Mouse (Mus musculus) heart, adult 10 weeks (tissue): ENCODE data around the gene Lef1. TPM values are rescaled to one million over a fixed set of nuclear protein-coding genes. Genes with fewer than 3 reads are reported as not detected.

Experiments used
- polyA plus RNA-seq: library from polyadenylated mRNA; stranded (reverse); fragments of 350-450 nt; fragmentation: Illumina TruSeq; extraction: RNeasy Lipid Tissue Mini Kit (QIAGEN cat#74804); gene quantifications from one replicate; pipeline ENCODE4 v1.2.3, GENCODE M21; 2014; ENCODE audit warnings: low read depth, low replicate concordance

The Lef1 gene
- not detected for polyA plus RNA-seq

DNA sequence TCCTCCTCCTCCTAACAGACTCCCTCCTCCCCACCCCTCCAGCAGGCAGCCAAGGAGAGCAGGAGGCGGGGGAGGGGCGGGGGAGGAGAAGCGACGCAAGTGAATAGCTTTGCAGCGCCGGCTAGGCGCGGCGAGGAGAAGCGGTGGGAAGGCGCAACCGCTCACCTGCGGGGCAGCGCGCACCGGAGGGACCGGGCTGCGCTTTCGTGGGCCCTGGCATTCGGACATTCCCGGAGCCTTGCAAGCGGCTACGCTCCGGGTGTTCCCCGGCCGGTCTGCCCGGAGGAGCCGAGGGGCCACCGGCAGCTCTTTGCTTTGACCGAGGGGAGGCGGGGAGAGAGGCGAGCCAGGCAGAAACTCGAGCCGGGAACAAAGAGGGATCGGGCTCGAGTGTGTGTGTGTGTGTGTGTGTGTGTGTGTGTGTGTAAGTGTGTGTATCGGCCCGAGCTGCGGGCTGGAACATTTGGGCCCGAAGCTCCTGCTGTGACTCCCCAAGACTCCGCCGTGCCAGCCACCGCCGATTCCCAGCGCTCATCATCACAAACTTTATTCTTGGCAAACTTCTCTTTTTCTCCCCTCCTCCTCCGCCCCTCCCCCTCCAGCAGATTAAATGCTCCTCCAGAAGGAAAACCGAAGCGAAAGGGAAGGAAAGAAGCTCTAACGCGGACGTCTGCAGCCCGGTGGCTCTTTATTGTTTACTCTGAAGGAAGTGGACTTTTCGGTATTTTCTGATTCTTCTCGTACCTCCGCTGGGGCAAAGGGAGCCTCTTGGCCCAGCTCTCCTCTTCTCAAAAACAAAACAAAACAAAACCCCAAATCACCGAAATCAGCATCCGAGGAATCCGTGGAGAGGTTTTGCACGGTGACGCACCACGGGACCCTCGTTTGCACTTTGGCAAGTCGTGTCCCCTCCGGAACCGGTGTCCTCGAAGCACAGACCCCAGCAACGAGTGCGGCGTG is at the start of gene Lef1:
Gene Lef1, plus strand, starts transcription at position 281 of the 960 bp plus-strand sequence.

DNA sequence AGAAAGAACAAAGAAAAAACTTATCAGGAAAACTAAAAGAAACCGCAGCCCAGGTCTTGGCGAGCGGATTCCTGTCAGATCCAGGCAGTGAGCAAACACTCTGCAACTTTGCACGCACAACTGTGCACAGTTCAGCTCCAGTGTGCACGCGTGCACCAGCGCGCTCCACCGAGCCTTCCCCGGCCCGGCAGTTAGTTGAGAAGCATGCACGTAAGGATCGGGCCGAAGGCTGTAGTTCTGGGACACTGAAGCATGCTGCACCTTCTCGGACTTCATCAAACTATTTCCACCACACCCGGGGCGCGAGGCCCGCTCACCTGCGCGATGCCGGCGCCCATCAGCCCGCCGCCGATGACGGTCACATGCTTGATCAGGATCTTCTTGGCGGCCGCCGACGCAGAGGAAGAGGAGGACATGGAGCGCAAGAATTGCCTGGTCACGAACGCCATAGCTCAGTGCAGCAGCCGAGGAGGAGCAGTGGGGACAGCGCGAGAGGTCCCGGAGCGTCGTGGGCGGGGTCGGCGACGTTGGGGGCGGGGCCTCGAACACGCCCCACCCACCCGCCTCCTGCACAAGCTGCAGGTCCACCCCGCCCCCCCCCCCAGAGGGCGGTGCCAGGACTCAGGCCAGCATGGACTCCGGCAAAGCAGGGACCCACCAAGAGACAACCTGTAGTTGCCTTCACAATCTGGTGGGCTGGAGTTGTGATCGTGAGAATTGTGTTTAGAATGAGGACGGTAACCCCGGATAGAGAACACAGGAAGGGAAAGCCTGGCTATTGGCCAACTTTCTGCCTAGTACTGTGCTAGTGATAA is 161.5 kb downstream of the Lef1 start, which contains the start of gene Hadh:
Gene Hadh, minus strand, starts transcription at position 543 of the 815 bp plus-strand sequence.

Other genes with a start within 250 kb of the Lef1 start
- 676 TPM for gene Hadh, start 161.6 kb downstream of the Lef1 start, polyA plus RNA-seq
- 7.3 TPM for gene Cyp2u1, start 192.8 kb downstream of the Lef1 start, polyA plus RNA-seq